Mouse (Mus musculus): ENCODE measurements around the gene Lamc1.

- no peak for TF ChIP-seq CTCF (IDR thresholded peaks at IDR 0.05; ENCODE audit: low read depth, low read length)
- no peak for TF ChIP-seq POLR2A (IDR thresholded peaks at IDR 0.05; ENCODE audit: extremely low read depth, insufficient read depth, low read length)
Observed at GRCm38 (mm10) chr1:153174801-153175200, 157.8 kb downstream of the Lamc1 start.
